Mouse (Mus musculus): ENCODE measurements around the gene Prkn.

- TF ChIP-seq CTCF (IDR thresholded peaks at IDR 0.05; ENCODE audit: control insufficient read depth, insufficient read depth, insufficient read length) (no peak), MYOD1 (IDR thresholded peaks at IDR 0.05; ENCODE audit: control insufficient read depth, insufficient read length, low read depth) (no peak), CEBPB (IDR thresholded peaks at IDR 0.05; ENCODE audit: low read depth) (no peak), MYOG (IDR thresholded peaks at IDR 0.05; ENCODE audit: control insufficient read depth, extremely low read depth, insufficient read length) (no peak), MAX (IDR thresholded peaks at IDR 0.05) (no peak)
These were observed 450.0 kb downstream of the Prkn start for GRCm38 (mm10) chr17:11290183-11290582.
